Mouse (Mus musculus): ENCODE data around the gene St7l.

DNA sequence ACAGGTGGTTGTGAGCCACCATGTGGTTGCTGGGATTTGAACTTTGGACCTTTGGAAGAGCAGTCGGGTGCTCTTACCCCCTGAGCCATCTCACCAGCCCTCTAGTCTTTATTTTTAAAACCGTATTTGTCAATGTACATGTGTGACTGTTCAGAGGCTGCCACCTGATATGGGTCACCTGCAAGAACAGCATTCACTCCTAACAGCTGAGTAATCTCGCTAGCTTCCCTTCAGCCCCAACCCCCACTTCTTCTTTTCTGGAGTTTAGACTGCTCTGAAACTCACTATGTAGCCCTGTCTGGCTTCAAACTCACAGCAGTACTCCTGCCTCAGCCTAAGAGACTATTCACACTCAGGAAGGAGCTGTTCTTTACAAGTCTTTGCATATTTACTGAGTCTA, 41.4 kb upstream of the St7l start:
- no peak for TF ChIP-seq CTCF (IDR thresholded peaks at IDR 0.05; ENCODE audit: low read depth)
- TF ChIP-seq EP300 (IDR thresholded peaks at IDR 0.05; ENCODE audit: low read depth), result no peak
